Mouse (Mus musculus): ENCODE results near the gene Gabpb2. TPM values are rescaled to one million over a fixed set of nuclear protein-coding genes. Genes with fewer than 3 reads are reported as not detected.
A peak's percentile ranks its signal among the peaks of the same experiment; 100 is the strongest.
"Not testable (repeated sequence)": the region's sequence is repeated elsewhere in the genome, so short reads cannot be mapped to it uniquely, and the experiment has no call there.

Gabpb2 gene
- total RNA-seq, 1 experiment from 2014 or later: 33.1 TPM

DNA sequence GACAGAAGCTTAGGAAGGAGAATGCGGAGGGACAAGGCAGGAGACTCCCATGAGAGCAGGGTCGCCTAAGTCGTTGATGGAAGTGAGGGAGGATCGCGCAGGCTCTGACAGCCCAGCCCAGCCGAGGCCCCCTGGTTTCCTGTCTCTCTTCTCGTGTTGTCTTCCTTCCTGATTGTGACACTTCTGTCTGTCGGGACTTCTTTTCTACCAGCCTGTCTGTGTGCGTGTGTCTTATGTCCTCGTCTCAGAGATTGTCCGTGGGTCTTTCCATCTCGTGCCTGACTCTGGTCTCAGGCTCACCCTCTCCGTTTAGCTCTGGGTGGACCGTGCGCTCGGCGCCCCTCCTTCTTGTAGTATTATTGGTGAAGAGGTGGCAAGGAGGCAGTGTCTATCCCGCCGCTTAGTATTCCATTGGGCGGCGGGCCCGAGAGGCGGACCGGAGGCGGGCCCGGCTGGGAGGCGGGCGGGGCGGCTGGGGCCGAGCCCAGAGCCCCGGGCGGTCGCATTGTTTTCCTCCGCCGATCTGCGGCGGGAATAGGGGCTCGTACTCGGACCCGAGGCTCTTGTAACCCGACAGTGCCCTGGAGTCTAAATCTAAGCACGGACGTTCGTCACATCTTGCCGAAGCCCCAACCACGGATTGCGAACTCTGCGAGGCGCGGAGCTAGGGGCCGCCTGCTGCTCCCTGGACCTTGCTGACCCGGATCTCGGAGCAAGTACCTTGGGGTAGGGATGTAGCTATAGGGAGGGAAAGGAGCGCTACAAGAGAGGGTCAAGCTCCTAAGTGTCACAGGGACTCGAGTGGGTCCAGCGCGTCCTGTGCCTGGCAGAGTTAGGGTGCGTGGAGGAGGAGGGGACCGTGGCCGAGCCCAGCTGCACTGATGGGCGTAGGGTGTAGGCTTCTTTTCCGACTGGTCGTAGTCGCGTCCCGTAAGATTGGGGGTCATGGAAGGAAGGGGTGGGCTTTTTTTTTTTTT, 57.4 kb downstream of the Gabpb2 start, which contains the start of gene Sema6c:
Gene Sema6c (plus strand): TSS at position 471 of the 977 bp plus-strand sequence.
- DNase-seq: peak; percentile 92

- no peak for DNase-seq
These were observed 58.2 kb downstream of the Gabpb2 start for GRCm38 (mm10) chr3:95159511-95159986.

DNA sequence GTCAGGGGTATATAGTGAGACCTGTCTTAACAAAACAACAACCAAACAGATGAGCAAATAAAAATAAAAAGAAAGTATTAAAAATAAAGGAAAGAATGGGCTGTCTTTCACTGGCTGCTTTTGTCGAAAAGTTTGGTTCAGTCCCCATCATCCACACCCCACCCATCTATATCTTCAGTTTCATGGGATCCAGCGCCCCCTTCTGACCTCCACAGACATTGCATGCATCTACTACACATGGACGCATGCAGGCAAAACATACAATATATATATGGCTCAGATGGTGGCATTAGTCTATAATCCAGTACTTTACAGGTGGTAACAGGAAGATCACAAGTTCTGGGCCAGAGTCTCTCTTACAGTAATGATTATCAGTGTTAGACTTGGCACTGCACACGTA, 63.8 kb downstream of the Gabpb2 start:
- DNase-seq: no peak

DNA sequence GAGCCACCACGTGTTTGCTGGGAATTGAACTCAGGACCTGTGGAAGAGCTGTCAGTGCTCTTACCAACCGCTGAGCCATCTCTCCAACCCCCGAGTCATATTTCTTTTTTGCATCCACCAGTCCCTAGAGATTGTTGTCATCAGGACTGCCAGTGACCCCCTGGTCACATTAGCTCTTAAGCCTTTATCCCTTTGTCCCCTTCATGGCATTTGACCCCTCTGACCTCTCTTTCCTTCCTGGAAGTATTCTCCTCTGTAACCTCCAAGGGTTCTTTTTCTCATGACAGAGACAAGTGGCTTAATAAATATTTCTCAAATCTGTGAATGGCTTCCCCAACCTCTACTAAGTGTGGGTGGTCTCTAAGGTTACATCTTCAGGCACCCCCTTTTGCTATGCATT, 69.8 kb downstream of the Gabpb2 start:
- DNase-seq: no peak

DNA sequence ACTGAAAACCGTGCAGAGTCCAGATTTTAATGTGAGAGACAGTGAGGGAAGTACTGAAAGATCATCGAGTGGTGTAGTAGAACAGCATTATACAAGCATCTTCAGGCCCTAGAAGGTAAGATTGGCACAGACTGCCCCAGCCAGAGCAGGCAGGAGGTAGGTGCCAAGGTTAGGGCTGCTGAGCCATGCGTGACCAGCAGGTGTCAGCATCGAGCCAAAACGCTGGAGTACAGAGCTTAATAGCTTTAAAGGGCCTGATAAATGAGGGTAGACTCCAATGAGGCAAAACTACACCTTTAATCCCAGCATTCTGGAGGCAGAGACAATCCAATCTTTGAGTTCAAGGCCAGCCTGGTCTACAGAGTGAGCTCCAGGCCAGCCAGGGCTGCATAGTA, 75.1 kb downstream of the Gabpb2 start:
- DNase-seq: peak; percentile 85

DNA sequence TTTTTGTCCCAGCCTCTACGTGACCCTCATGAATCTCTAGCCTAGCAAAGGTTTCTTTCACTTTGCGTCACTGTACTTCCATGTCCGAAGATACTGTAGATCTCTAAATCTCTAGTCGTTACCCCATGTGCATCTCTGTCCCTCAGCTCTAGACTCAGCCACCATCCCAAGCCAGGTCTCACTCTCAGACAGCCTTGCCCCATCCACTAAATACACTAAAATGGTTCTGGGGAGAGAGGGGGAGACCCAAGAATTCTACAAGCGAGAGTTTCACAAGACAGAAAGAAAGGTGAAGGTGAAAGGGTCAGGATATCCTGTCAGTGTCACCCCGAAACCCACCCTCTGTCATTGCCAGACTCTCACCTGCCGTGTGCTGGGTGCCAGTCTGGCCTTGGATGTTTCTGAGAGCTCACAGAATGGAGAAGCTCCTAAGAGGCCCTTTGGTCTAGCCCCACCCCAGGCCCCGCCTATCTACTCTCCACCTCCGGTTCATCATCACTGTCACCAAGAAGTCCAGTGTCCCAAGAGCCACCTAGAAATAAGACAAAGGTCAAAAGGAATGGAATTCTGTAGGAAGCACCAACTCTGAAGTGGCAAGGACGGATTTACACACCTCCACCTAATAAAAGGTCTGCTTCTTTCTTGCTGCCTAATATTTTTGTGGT, 75.6 kb downstream of the Gabpb2 start, which contains the start of gene Tnfaip8l2:
Gene Tnfaip8l2 (minus strand): TSS at position 409 of the 665 bp plus-strand sequence.
- DNase-seq: no peak

DNA sequence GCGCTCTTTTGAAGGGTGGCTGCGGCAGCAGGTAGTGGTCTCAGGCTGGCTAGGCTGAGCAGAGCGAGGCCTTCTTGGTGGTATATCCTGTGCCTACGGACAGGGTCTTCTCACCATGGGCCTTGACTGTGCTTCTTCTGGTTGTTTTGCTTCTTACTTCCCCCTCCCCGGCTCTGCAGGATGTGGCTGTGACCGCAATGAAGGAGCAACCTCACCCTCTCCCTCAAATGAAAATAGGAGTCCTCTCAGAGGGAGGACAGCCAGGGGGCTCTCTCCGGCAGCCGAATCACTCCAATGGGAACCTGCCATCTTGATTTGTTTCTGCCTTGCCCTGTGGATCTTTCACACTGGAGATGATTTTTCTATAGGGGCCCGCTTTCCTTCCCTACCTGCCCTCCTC, 76.2 kb downstream of the Gabpb2 start:
- DNase-seq: no peak

DNA sequence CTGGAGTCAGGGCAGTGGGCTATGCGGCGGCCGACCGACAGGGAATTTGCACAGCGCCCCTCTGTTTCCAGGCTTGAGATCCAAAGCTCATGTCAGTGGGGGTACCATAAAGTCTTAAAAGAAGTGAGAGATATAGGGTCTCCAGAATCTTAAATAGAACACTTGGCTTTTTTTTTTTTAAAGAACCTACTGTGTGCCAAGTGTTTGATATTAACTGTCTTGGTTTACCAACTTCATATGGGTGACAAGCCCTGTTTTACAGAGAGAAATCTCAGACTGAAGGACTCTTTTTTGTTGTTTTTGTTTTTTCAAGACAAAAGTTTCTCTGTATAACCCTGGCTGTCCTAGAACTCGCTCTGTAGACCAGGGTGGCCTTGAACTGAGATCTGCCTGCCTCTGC, 76.9 kb downstream of the Gabpb2 start:
- DNase-seq: no peak

DNA sequence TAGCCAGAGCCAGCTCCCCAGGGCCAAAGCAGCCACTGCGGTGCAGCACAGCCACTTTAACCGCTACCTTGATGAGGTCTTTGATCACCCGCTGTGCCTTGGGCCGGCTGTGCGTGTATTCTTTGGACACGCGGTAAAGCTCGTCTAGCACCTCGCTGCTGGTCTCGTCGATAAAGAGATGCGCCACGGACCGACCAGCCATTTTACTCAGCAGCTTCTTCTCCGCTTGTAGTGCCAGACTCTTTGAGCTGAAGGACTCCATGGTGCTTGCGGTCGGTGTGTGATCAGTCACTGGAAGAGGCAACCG, 77.5 kb downstream of the Gabpb2 start:
- no peak for DNase-seq

DNA sequence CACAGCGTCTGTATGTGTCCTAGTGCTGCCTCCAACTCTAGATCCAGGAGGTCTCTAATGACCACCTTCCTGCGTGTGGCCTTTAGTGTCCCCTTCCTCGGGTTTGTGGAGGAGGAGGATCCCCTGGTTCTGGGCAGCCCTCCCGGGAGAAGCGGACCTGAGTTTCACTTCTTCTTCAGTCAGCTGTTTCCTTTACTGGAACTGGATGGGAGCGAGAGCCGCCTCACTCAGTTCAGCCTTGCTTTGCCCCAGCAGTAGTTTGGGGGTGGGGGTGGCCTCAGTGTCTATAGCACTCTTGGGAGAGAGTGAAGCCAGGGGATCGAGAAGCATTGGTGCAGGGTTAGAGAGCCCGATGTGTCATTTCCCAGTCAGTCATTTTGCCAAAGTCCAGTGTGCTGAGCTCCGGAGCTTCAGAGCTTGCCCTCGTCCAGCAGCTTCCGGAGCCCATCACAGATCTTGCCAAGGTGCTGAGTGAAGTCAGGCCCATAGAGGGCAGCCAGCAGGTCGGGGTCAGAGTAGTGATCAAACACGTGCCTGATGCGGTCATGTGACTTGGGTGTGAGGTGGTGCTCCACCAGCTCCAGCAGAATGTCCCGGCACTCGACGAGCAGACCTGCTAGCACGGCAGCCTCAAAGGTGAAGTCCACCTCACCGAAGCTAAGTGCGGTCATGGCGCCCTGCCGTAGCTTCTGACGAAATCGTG, 78.0 kb downstream of the Gabpb2 start:
- no peak for DNase-seq

- no peak for DNase-seq
These were observed 81.4 kb downstream of the Gabpb2 start for GRCm38 (mm10) chr3:95136336-95136735.

GRCm38 (mm10) chr3:95135433-95136052, 82.2 kb downstream of the Gabpb2 start:
- no peak for DNase-seq

GRCm38 (mm10) chr3:95135023-95135422, 82.7 kb downstream of the Gabpb2 start:
- peak; percentile 47 for DNase-seq

GRCm38 (mm10) chr3:95134133-95134532, 83.6 kb downstream of the Gabpb2 start:
- DNase-seq: not testable (repeated sequence)

DNA sequence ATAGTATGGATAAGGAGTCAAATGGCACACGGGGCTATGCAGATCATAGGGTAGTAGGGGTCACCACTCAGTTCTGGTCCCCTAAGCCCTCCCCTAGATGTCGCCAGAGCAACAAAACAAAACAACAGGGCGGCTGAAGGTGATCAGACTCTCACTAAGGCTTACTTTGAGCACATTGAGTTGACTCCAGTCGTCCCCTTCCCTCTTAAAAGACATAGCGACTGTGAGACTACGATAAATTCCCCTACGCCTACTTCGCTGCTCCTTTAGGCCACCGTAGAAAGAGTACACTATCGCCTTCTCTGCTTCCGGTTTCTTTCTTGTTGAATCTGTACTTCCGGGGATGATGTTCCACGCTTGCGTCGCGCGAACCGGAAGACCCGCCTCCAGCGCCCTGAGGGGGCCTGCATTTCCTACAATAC, 84.0 kb downstream of the Gabpb2 start, which contains the start of the genes Scnm1 and Lysmd1:
Gene Scnm1 (minus strand): TSS at position 332 of the 422 bp plus-strand sequence.
Gene Lysmd1 (plus strand): TSS at position 409 of the 422 bp plus-strand sequence.
- peak; percentile 85 for DNase-seq

- no peak for DNase-seq
These were observed 84.5 kb downstream of the Gabpb2 start for GRCm38 (mm10) chr3:95133176-95133575.

GRCm38 (mm10) chr3:95132389-95132788, 85.3 kb downstream of the Gabpb2 start:
- DNase-seq: not testable (repeated sequence)

All from adrenal gland, postnatal 25 days (tissue).